Mouse (Mus musculus): Measurements from ENCODE around the gene Tmem52. TPM values are rescaled to one million over a fixed set of nuclear protein-coding genes. Genes with fewer than 3 reads are reported as not detected.

The Tmem52 gene
- total and polyA plus RNA-seq, 2 experiments from 2014 or later = 0.12 TPM; not detected in 1

GRCm38 (mm10) chr4:155497963-155498362 lies 29.0 kb downstream of the Tmem52 start:
- Histone ChIP-seq H3K27me3 (ENCODE audit: control insufficient read depth, insufficient read depth, low read length) (no peaks in the 10 kb centered on the region), H3K9me3 (replicated peaks; ENCODE audit: control insufficient read depth, low read length) (no peaks in the 10 kb centered on the region), H3K4me1 (ENCODE audit: control insufficient read depth, insufficient read depth) (peaks cover 22% of the 10 kb centered on the region), H3K9ac (replicated peaks; ENCODE audit: low read depth, low read length) (no peak overlapping the region), H3K36me3 (replicated peaks; ENCODE audit: control insufficient read depth, insufficient read depth, low read length) (no peaks in the 10 kb centered on the region), H3K4me3 (ENCODE audit: low read depth, low read length) (no peak overlapping the region), H3K4me2 (ENCODE audit: low read depth, low read length) (no peak overlapping the region), H3K27ac (ENCODE audit: low read depth) (no peak overlapping the region)
- TF ChIP-seq CTCF (IDR thresholded peaks at IDR 0.05; ENCODE audit: low read depth) (no peak), EP300 (IDR thresholded peaks at IDR 0.05; ENCODE audit: low read depth) (no peak)
- DNase-seq (ENCODE audit: low spot score) (no peak), ATAC-seq (ENCODE audit: insufficient read depth, low read depth) (no peak)
- 71% methylated on average over 3 of the region's 3 CpGs for WGBS

GRCm38 (mm10) chr4:155501126-155501525 lies 32.2 kb downstream of the Tmem52 start:
- no peaks in the 10 kb centered on the region for H3K36me3 ChIP-seq (replicated peaks; ENCODE audit: control insufficient read depth, insufficient read depth, low read length)
- H3K9me3 ChIP-seq (replicated peaks; ENCODE audit: control insufficient read depth, low read length) = no peaks in the 10 kb centered on the region
- no peak overlapping the region for H3K4me3 ChIP-seq (ENCODE audit: low read depth, low read length)
- H3K27ac ChIP-seq (ENCODE audit: low read depth) = no peak overlapping the region
- 0 out of 2 replicates have a peak, but pooled peaks cover 8% of the 10 kb centered on the region for H3K4me1 ChIP-seq (ENCODE audit: control insufficient read depth, insufficient read depth)
- no peak overlapping the region for H3K9ac ChIP-seq (replicated peaks; ENCODE audit: low read depth, low read length)
- no peaks in the 10 kb centered on the region for H3K27me3 ChIP-seq (ENCODE audit: control insufficient read depth, insufficient read depth, low read length)
- DNase-seq (ENCODE audit: low spot score) (no peak), ATAC-seq (ENCODE audit: insufficient read depth, low read depth) (no peak)
- no peak overlapping the region for H3K4me2 ChIP-seq (ENCODE audit: low read depth, low read length)
- 60% methylated on average over 2 of the region's 2 CpGs for WGBS
- TF ChIP-seq EP300 (IDR thresholded peaks at IDR 0.05; ENCODE audit: low read depth) = no peak

- no peaks in the 10 kb centered on the region for H3K27me3 ChIP-seq (ENCODE audit: control insufficient read depth, insufficient read depth, low read length)
- H3K4me3 ChIP-seq (ENCODE audit: low read depth, low read length) = no peak overlapping the region
- H3K9ac ChIP-seq (replicated peaks; ENCODE audit: low read depth, low read length) = no peak overlapping the region
- TF ChIP-seq CTCF (IDR thresholded peaks at IDR 0.05; ENCODE audit: low read depth) = no peak
- no peak for TF ChIP-seq EP300 (IDR thresholded peaks at IDR 0.05; ENCODE audit: low read depth)
- H3K9me3 ChIP-seq (replicated peaks; ENCODE audit: control insufficient read depth, low read length) = no peaks in the 10 kb centered on the region
- peaks cover 12% of the 10 kb centered on the region; the same call in 1 of the 2 replicates for H3K4me1 ChIP-seq (ENCODE audit: control insufficient read depth, insufficient read depth)
- DNase-seq (ENCODE audit: low spot score) (no peak), ATAC-seq (ENCODE audit: insufficient read depth, low read depth) (no peak)
- H3K36me3 ChIP-seq (replicated peaks; ENCODE audit: control insufficient read depth, insufficient read depth, low read length) = no peaks in the 10 kb centered on the region
- H3K27ac ChIP-seq (ENCODE audit: low read depth) = no peak overlapping the region
- WGBS = 45% methylated on average over 8 of the region's 8 CpGs
- no peak overlapping the region for H3K4me2 ChIP-seq (ENCODE audit: low read depth, low read length)
Observed at GRCm38 (mm10) chr4:155505067-155505466, 36.2 kb downstream of the Tmem52 start.

GRCm38 (mm10) chr4:155505671-155506295 lies 36.9 kb downstream of the Tmem52 start:
- TF ChIP-seq EP300 (IDR thresholded peaks at IDR 0.05; ENCODE audit: low read depth) (no peak), CTCF (IDR thresholded peaks at IDR 0.05; ENCODE audit: low read depth) (no peak)
- H3K9me3 ChIP-seq (replicated peaks; ENCODE audit: control insufficient read depth, low read length) = no peaks in the 10 kb centered on the region
- H3K4me1 ChIP-seq (ENCODE audit: control insufficient read depth, insufficient read depth) = peaks cover 12% of the 10 kb centered on the region; the same call in 1 of the 2 replicates
- H3K36me3 ChIP-seq (replicated peaks; ENCODE audit: control insufficient read depth, insufficient read depth, low read length) = no peaks in the 10 kb centered on the region
- no peak overlapping the region for H3K4me3 ChIP-seq (ENCODE audit: low read depth, low read length)
- ATAC-seq (ENCODE audit: insufficient read depth, low read depth) (no peak), DNase-seq (ENCODE audit: low spot score) (no peak)
- WGBS = 65% methylated on average over 5 of the region's 5 CpGs
- no peak overlapping the region for H3K4me2 ChIP-seq (ENCODE audit: low read depth, low read length)
- no peak overlapping the region for H3K9ac ChIP-seq (replicated peaks; ENCODE audit: low read depth, low read length)
- no peaks in the 10 kb centered on the region for H3K27me3 ChIP-seq (ENCODE audit: control insufficient read depth, insufficient read depth, low read length)
- no peak overlapping the region for H3K27ac ChIP-seq (ENCODE audit: low read depth)

- H3K9me3 ChIP-seq (replicated peaks; ENCODE audit: control insufficient read depth, low read length) = no peaks in the 10 kb centered on the region
- ATAC-seq (ENCODE audit: insufficient read depth, low read depth) (no peak), DNase-seq (ENCODE audit: low spot score) (no peak)
- TF ChIP-seq CTCF (IDR thresholded peaks at IDR 0.05; ENCODE audit: low read depth) = no peak
- no peak for TF ChIP-seq EP300 (IDR thresholded peaks at IDR 0.05; ENCODE audit: low read depth)
- no peak overlapping the region for H3K9ac ChIP-seq (replicated peaks; ENCODE audit: low read depth, low read length)
- H3K27ac ChIP-seq (ENCODE audit: low read depth) = no peak overlapping the region
- 69% methylated on average over 4 of the region's 4 CpGs for WGBS
- H3K27me3 ChIP-seq (ENCODE audit: control insufficient read depth, insufficient read depth, low read length) = no peaks in the 10 kb centered on the region
- no peak overlapping the region for H3K4me2 ChIP-seq (ENCODE audit: low read depth, low read length)
- H3K4me1 ChIP-seq (ENCODE audit: control insufficient read depth, insufficient read depth) = peaks cover 8% of the 10 kb centered on the region; the same call in 1 of the 2 replicates
- no peak overlapping the region for H3K4me3 ChIP-seq (ENCODE audit: low read depth, low read length)
- H3K36me3 ChIP-seq (replicated peaks; ENCODE audit: control insufficient read depth, insufficient read depth, low read length) = no peaks in the 10 kb centered on the region
Observed at GRCm38 (mm10) chr4:155508614-155509013, 39.7 kb downstream of the Tmem52 start.

GRCm38 (mm10) chr4:155510981-155511380 lies 42.1 kb downstream of the Tmem52 start:
- 71% methylated on average over 1 of the region's 1 CpGs for WGBS

More at GRCm38 (mm10) chr4:155510981-155511380, 42.1 kb downstream of the Tmem52 start:
- no peak overlapping the region for H3K27ac ChIP-seq (ENCODE audit: low read depth)
- H3K9ac ChIP-seq (replicated peaks; ENCODE audit: low read depth, low read length) = no peak overlapping the region
- DNase-seq (ENCODE audit: low spot score) = no peak
- ATAC-seq (ENCODE audit: insufficient read depth, low read depth) = no peak
- H3K36me3 ChIP-seq (replicated peaks; ENCODE audit: control insufficient read depth, insufficient read depth, low read length) = no peaks in the 10 kb centered on the region
- H3K9me3 ChIP-seq (replicated peaks; ENCODE audit: control insufficient read depth, low read length) = no peaks in the 10 kb centered on the region
- no peaks in the 10 kb centered on the region for H3K27me3 ChIP-seq (ENCODE audit: control insufficient read depth, insufficient read depth, low read length)
- TF ChIP-seq CTCF (IDR thresholded peaks at IDR 0.05; ENCODE audit: low read depth) = no peak
- peaks cover 4% of the 10 kb centered on the region; the same call in 1 of the 2 replicates for H3K4me1 ChIP-seq (ENCODE audit: control insufficient read depth, insufficient read depth)
- H3K4me3 ChIP-seq (ENCODE audit: low read depth, low read length) = no peak overlapping the region
- no peak overlapping the region for H3K4me2 ChIP-seq (ENCODE audit: low read depth, low read length)
